Mouse (Mus musculus) lung, adult 2 months (tissue): ENCODE measurements around the gene Gsdmc4. TPM values are rescaled to one million over a fixed set of nuclear protein-coding genes. Genes with fewer than 3 reads are reported as not detected.
"Not testable (repeated sequence)": the region's sequence is repeated elsewhere in the genome, so short reads cannot be mapped to it uniquely, and the experiment has no call there.

Source experiments
- DNase-seq: peaks from one replicate; pipeline ENCODE4 v3.0.0; 2022
- H3K4me1 ChIP-seq: fragments of 200-500 bp; 2 replicates; pipeline ENCODE4 v1.6.1; 2011; ENCODE audit warnings: low read length; ENCODE audit not compliant: control insufficient read depth, insufficient read depth
- H3K4me3 ChIP-seq: fragments of 200-500 bp; replicated peaks from 2 replicates; pipeline ENCODE3; 2011; ENCODE audit warnings: low read depth, mild to moderate bottlenecking, control low read depth, low read length; ENCODE audit errors: extremely low read depth
- CTCF ChIP-seq: fragments of 200-500 bp; IDR thresholded peaks from 2 replicates; pipeline ENCODE4 v1.5.1; 2011; ENCODE audit warnings: mild to moderate bottlenecking, low read length, control low read depth; ENCODE audit not compliant: insufficient read depth
- WGBS: fragments of 180-500 bp; shearing (Covaris S2); methylation state at CpG from one replicate; pipeline ENCODE4 v1.1.7; 2018; 5-methylcytosine and 5-hydroxymethylcytosine counted together
- polyA plus RNA-seq: library from polyadenylated mRNA; depleted of rRNA; stranded (reverse); fragments of >200 nt; gene quantifications from 2 replicates; pipeline ENCODE4 v1.2.3, GENCODE M21; 2012; rRNA removed

The Gsdmc4 gene
- polyA plus RNA-seq, 1 experiment: 0.05 TPM

- WGBS: 29% methylated on average over 9 of the region's 9 CpGs
- H3K4me1 ChIP-seq: not testable (repeated sequence)
- H3K4me3 ChIP-seq: peak overlapping the region; percentile 38
- TF ChIP-seq CTCF: peak; percentile 79
- peak; percentile 28 for DNase-seq
Observed at GRCm38 (mm10) chr15:63895560-63896353, 16.3 kb downstream of the Gsdmc4 start.

- 63% methylated on average over 5 of the region's 5 CpGs for WGBS
- H3K4me3 ChIP-seq, DNase-seq: not testable (repeated sequence)
Observed at GRCm38 (mm10) chr15:63888440-63888839, 23.7 kb downstream of the Gsdmc4 start.

GRCm38 (mm10) chr15:63887949-63888348, 24.1 kb downstream of the Gsdmc4 start:
- no CpG with 5 or more reads among the region's 5 CpGs for WGBS
- H3K4me3 ChIP-seq, DNase-seq, H3K4me1 ChIP-seq: not testable (repeated sequence)

More at GRCm38 (mm10) chr15:63888440-63888839, 23.7 kb downstream of the Gsdmc4 start:
- H3K4me1 ChIP-seq: not testable (repeated sequence)

GRCm38 (mm10) chr15:63878458-63878857, 33.6 kb downstream of the Gsdmc4 start, which contains the start of gene Gsdmc3:
Gene Gsdmc3, minus strand, starts transcription at chr15:63878558.
- not testable (repeated sequence) for H3K4me1 ChIP-seq, DNase-seq, H3K4me3 ChIP-seq
- 89% methylated on average over 1 of the region's 3 CpGs for WGBS

- H3K4me3 ChIP-seq, H3K4me1 ChIP-seq, DNase-seq: not testable (repeated sequence)
Observed at GRCm38 (mm10) chr15:63876160-63876559, 35.9 kb downstream of the Gsdmc4 start.

GRCm38 (mm10) chr15:63861965-63862364, 50.1 kb downstream of the Gsdmc4 start:
- not testable (repeated sequence) for H3K4me3 ChIP-seq, H3K4me1 ChIP-seq, DNase-seq
- 39% methylated on average over 5 of the region's 5 CpGs for WGBS

Other genes with a start within 250 kb of the Gsdmc4 start
- gene Gsdmc2, start 67.1 kb downstream of the Gsdmc4 start, polyA plus RNA-seq: 0.31 TPM in 1 of 2 replicates, not detected in the other
- gene Gsdmc3, start 33.7 kb downstream of the Gsdmc4 start, polyA plus RNA-seq: 0.11 TPM in 1 of 2 replicates, not detected in the other
- 19.1 and 23.1 TPM in 2 replicates for gene Fam49b, start 148.2 kb upstream of the Gsdmc4 start, polyA plus RNA-seq